Mouse (Mus musculus) limb, embryonic 15.5 days (tissue): ENCODE results near the gene Lrpap1. TPM values are rescaled to one million over a fixed set of nuclear protein-coding genes. Genes with fewer than 3 reads are reported as not detected.

Source experiments
- ATAC-seq: fragments of 200-750 bp; cut with Nextera tagmentation; 2 replicates; pipeline ENCODE4 v1.8.0; 2017; ENCODE audit warnings: low read depth, moderate TSS enrichment; ENCODE audit not compliant: insufficient number of reproducible peaks, low FRiP score, low TSS enrichment
- H3K27ac ChIP-seq: fragments of 300-500 bp; sonication (generic); 2 replicates; pipeline ENCODE4 v1.5.1; 2015; ENCODE audit warnings: moderate library complexity, mild to moderate bottlenecking, inconsistent platforms
- H3K27me3 ChIP-seq: fragments of 300-500 bp; sonication (generic); 2 replicates; pipeline ENCODE4 v1.6.1; 2015; ENCODE audit warnings: inconsistent platforms
- H3K36me3 ChIP-seq: fragments of 300-500 bp; sonication (generic); 2 replicates; pipeline ENCODE4 v1.6.1; 2015; ENCODE audit warnings: inconsistent platforms
- H3K4me1 ChIP-seq: fragments of 300-500 bp; sonication (generic); 2 replicates; pipeline ENCODE4 v1.6.1; 2015; ENCODE audit warnings: inconsistent platforms
- H3K4me2 ChIP-seq: fragments of 300-500 bp; sonication (generic); 2 replicates; pipeline ENCODE4 v1.6.1; 2015; ENCODE audit warnings: mild to moderate bottlenecking, inconsistent platforms
- H3K4me3 ChIP-seq: fragments of 300-500 bp; sonication (generic); 2 replicates; pipeline ENCODE4 v1.5.1; 2015; ENCODE audit warnings: mild to moderate bottlenecking, inconsistent platforms
- H3K9ac ChIP-seq: fragments of 300-500 bp; sonication (generic); 2 replicates; pipeline ENCODE4 v1.6.1; 2015; ENCODE audit warnings: inconsistent platforms
- H3K9me3 ChIP-seq: fragments of 300-500 bp; sonication (generic); 2 replicates; pipeline ENCODE4 v1.6.1; 2016; ENCODE audit warnings: inconsistent platforms
- WGBS: fragments of 180-500 bp; shearing (Covaris S2); methylation state at CpG from one replicate; pipeline ENCODE4 v1.1.7; 2015; 5-methylcytosine and 5-hydroxymethylcytosine counted together
- polyA plus RNA-seq: library from polyadenylated mRNA; unstranded; fragments of >200 nt; fragmentation: Nextera tagmentation; extraction: Ambion mirVana; gene quantifications from 2 replicates; pipeline ENCODE4 v1.2.1, GENCODE M21; 2015

The Lrpap1 gene
- polyA plus RNA-seq, 1 experiment from 2014 or later = 125 TPM

GRCm38 (mm10) chr5:35117633-35118032 is 12.1 kb upstream of the Lrpap1 start:
- no peaks in the 10 kb centered on the region for H3K27me3 ChIP-seq
- H3K9me3 ChIP-seq = no peaks in the 10 kb centered on the region
- H3K4me1 ChIP-seq = no peaks in the 10 kb centered on the region
- H3K36me3 ChIP-seq = no peaks in the 10 kb centered on the region
- no peak overlapping the region for H3K9ac ChIP-seq
- ATAC-seq = no peak
- H3K4me2 ChIP-seq = no peak overlapping the region
- no peak overlapping the region for H3K4me3 ChIP-seq
- whole genome bisulfite sequencing = 87% methylated on average over 3 of the region's 3 CpGs
- no peak overlapping the region for H3K27ac ChIP-seq

GRCm38 (mm10) chr5:35116002-35116401 is 10.4 kb upstream of the Lrpap1 start:
- Histone ChIP-seq H3K9ac (no peak overlapping the region), H3K9me3 (no peaks in the 10 kb centered on the region), H3K36me3 (no peaks in the 10 kb centered on the region), H3K4me2 (no peak overlapping the region), H3K4me1 (no peaks in the 10 kb centered on the region), H3K27me3 (no peaks in the 10 kb centered on the region; the same call in 1 of the 2 replicates), H3K4me3 (no peak overlapping the region), H3K27ac (no peak overlapping the region)
- ATAC-seq = no peak
- WGBS = 69% methylated on average over 3 of the region's 3 CpGs

GRCm38 (mm10) chr5:35112444-35112843 is 6.9 kb upstream of the Lrpap1 start:
- Histone ChIP-seq H3K4me2 (no peak overlapping the region), H3K36me3 (no peaks in the 10 kb centered on the region), H3K4me1 (no peaks in the 10 kb centered on the region), H3K9ac (no peak overlapping the region), H3K4me3 (no peak overlapping the region), H3K9me3 (no peaks in the 10 kb centered on the region), H3K27ac (no peak overlapping the region), H3K27me3 (peaks cover 3% of the 10 kb centered on the region; the same call in 1 of the 2 replicates)
- ATAC-seq = no peak
- WGBS = 51% methylated on average over 4 of the region's 4 CpGs

GRCm38 (mm10) chr5:35105922-35106298 is 344 bp upstream of the Lrpap1 start:
- peaks cover 22% of the 10 kb centered on the region for H3K36me3 ChIP-seq
- peak; percentile 30; the same call in 1 of the 2 replicates for ATAC-seq
- H3K27ac ChIP-seq = peak overlapping the region; percentile 54; the same call in 1 of the 2 replicates
- H3K4me1 ChIP-seq = peaks cover 24% of the 10 kb centered on the region
- H3K4me3 ChIP-seq = peak overlapping the region; percentile 79
- H3K4me2 ChIP-seq = peak overlapping the region; percentile 79
- peaks cover 5% of the 10 kb centered on the region; the same call in 1 of the 2 replicates for H3K27me3 ChIP-seq
- 7% methylated on average over 11 of the region's 11 CpGs for WGBS
- H3K9me3 ChIP-seq = no peaks in the 10 kb centered on the region
- H3K9ac ChIP-seq = peak overlapping the region; percentile 11; the same call in 1 of the 2 replicates

GRCm38 (mm10) chr5:35104183-35104959 is 1.2 kb downstream of the Lrpap1 start:
- Histone ChIP-seq H3K4me2 (peak overlapping the region; percentile 79), H3K27ac (no peak overlapping the region), H3K9me3 (no peaks in the 10 kb centered on the region), H3K27me3 (peaks cover 5% of the 10 kb centered on the region; the same call in 1 of the 2 replicates), H3K4me3 (peak overlapping the region; percentile 79), H3K9ac (no peak overlapping the region), H3K36me3 (peaks cover 37% of the 10 kb centered on the region), H3K4me1 (peaks cover 24% of the 10 kb centered on the region)
- no peak for ATAC-seq
- 65% methylated on average over 8 of the region's 8 CpGs for WGBS

- H3K36me3 ChIP-seq = peaks cover 45% of the 10 kb centered on the region
- H3K4me2 ChIP-seq = no peak overlapping the region
- WGBS = 83% methylated on average over 2 of the region's 2 CpGs
- no peak for ATAC-seq
- H3K9me3 ChIP-seq = no peaks in the 10 kb centered on the region
- H3K4me3 ChIP-seq = no peak overlapping the region
- 0 out of 2 replicates have a peak overlapping the region, but pooled peaks have one; percentile 8 for H3K9ac ChIP-seq
- peaks cover 24% of the 10 kb centered on the region for H3K4me1 ChIP-seq
- peaks cover 5% of the 10 kb centered on the region; the same call in 1 of the 2 replicates for H3K27me3 ChIP-seq
- no peak overlapping the region for H3K27ac ChIP-seq
These were observed 2.0 kb downstream of the Lrpap1 start for GRCm38 (mm10) chr5:35103528-35103927.

- Histone ChIP-seq H3K4me2 (no peak overlapping the region), H3K4me3 (no peak overlapping the region), H3K36me3 (peaks cover 49% of the 10 kb centered on the region), H3K27me3 (peaks cover 5% of the 10 kb centered on the region; the same call in 1 of the 2 replicates), H3K9ac (0 out of 2 replicates have a peak overlapping the region, but pooled peaks have one; percentile 8), H3K27ac (no peak overlapping the region), H3K9me3 (no peaks in the 10 kb centered on the region), H3K4me1 (peaks cover 24% of the 10 kb centered on the region)
- 84% methylated on average over 8 of the region's 8 CpGs for WGBS
- no peak for ATAC-seq
These were observed 2.5 kb downstream of the Lrpap1 start for GRCm38 (mm10) chr5:35103086-35103485.

- 86% methylated on average over 3 of the region's 3 CpGs for WGBS
- no peak for ATAC-seq
These were observed 13.9 kb downstream of the Lrpap1 start for GRCm38 (mm10) chr5:35091636-35092035.

GRCm38 (mm10) chr5:35089614-35089963 is 16.0 kb downstream of the Lrpap1 start:
- H3K4me3 ChIP-seq = no peak overlapping the region
- no peak overlapping the region for H3K9ac ChIP-seq
- no peaks in the 10 kb centered on the region for H3K4me1 ChIP-seq
- H3K4me2 ChIP-seq = no peak overlapping the region
- no peaks in the 10 kb centered on the region for H3K9me3 ChIP-seq
- peaks cover 8% of the 10 kb centered on the region; the same call in 1 of the 2 replicates for H3K27me3 ChIP-seq
- H3K36me3 ChIP-seq = peaks cover 36% of the 10 kb centered on the region
- no peak overlapping the region for H3K27ac ChIP-seq
- no peak for ATAC-seq
- WGBS = 76% methylated on average over 5 of the region's 5 CpGs

More at GRCm38 (mm10) chr5:35091636-35092035, 13.9 kb downstream of the Lrpap1 start:
- peaks cover 57% of the 10 kb centered on the region for H3K36me3 ChIP-seq
- no peak overlapping the region for H3K4me3 ChIP-seq
- H3K9me3 ChIP-seq = no peaks in the 10 kb centered on the region
- H3K9ac ChIP-seq = no peak overlapping the region
- no peaks in the 10 kb centered on the region for H3K4me1 ChIP-seq
- no peak overlapping the region for H3K4me2 ChIP-seq
- H3K27me3 ChIP-seq = no peaks in the 10 kb centered on the region
- no peak overlapping the region for H3K27ac ChIP-seq

- H3K27me3 ChIP-seq = peaks cover 8% of the 10 kb centered on the region; the same call in 1 of the 2 replicates
- WGBS = 61% methylated on average over 9 of the region's 9 CpGs
- no peak overlapping the region for H3K4me3 ChIP-seq
- ATAC-seq = no peak
- no peak overlapping the region for H3K4me2 ChIP-seq
- H3K9me3 ChIP-seq = no peaks in the 10 kb centered on the region
- no peak overlapping the region for H3K9ac ChIP-seq
- H3K4me1 ChIP-seq = no peaks in the 10 kb centered on the region
- no peak overlapping the region for H3K27ac ChIP-seq
- peaks cover 33% of the 10 kb centered on the region for H3K36me3 ChIP-seq
These were observed 16.6 kb downstream of the Lrpap1 start for GRCm38 (mm10) chr5:35088785-35089613.

- Histone ChIP-seq H3K36me3 (no peaks in the 10 kb centered on the region), H3K27ac (no peak overlapping the region), H3K9ac (no peak overlapping the region), H3K27me3 (peaks cover 16% of the 10 kb centered on the region), H3K4me2 (no peak overlapping the region), H3K4me3 (no peak overlapping the region), H3K4me1 (no peaks in the 10 kb centered on the region), H3K9me3 (no peaks in the 10 kb centered on the region)
- no peak for ATAC-seq
- 66% methylated on average over 3 of the region's 3 CpGs for WGBS
These were observed 20.7 kb downstream of the Lrpap1 start for GRCm38 (mm10) chr5:35084913-35085312.

- peaks cover 23% of the 10 kb centered on the region for H3K27me3 ChIP-seq
- H3K4me3 ChIP-seq = no peak overlapping the region
- ATAC-seq = no peak
- H3K27ac ChIP-seq = no peak overlapping the region
- H3K4me1 ChIP-seq = peaks cover 4% of the 10 kb centered on the region; the same call in 1 of the 2 replicates
- H3K4me2 ChIP-seq = no peak overlapping the region
- 40% methylated on average over 18 of the region's 18 CpGs for WGBS
- H3K9me3 ChIP-seq = no peaks in the 10 kb centered on the region
- no peaks in the 10 kb centered on the region for H3K36me3 ChIP-seq
- no peak overlapping the region for H3K9ac ChIP-seq
These were observed 26.5 kb downstream of the Lrpap1 start for GRCm38 (mm10) chr5:35079101-35079500.
